Mouse (Mus musculus) heart, adult 18-20 months (tissue): ENCODE results near the gene Jazf1. TPM values are rescaled to one million over a fixed set of nuclear protein-coding genes. Genes with fewer than 3 reads are reported as not detected.

Experiments
- DNase-seq, 2 experiments: peaks; one replicate each; pipeline ENCODE4 v3.0.0; 2021 to 2022; ENCODE audit warnings: mixed read lengths in 1 of 2
- total RNA-seq, 2 experiments: library from RNA; stranded (reverse); gene quantifications; 2 replicates each; pipeline ENCODE4 v1.2.3; 2021

The Jazf1 gene
- total RNA-seq, 2 experiments from 2014 or later = 2.6 to 3.2 TPM

- no peak for DNase-seq
These were observed 151.5 kb downstream of the Jazf1 start for GRCm38 (mm10) chr6:52916836-52917376.

GRCm38 (mm10) chr6:52914921-52915320, 153.5 kb downstream of the Jazf1 start:
- DNase-seq = no peak

- DNase-seq = no peak
These were observed 156.1 kb downstream of the Jazf1 start for GRCm38 (mm10) chr6:52912143-52912918.

- peak; percentile 39 to 42 for DNase-seq
These were observed 161.6 kb downstream of the Jazf1 start for GRCm38 (mm10) chr6:52906801-52907200.

GRCm38 (mm10) chr6:52905100-52905499, 163.3 kb downstream of the Jazf1 start:
- DNase-seq = no peak

DNA sequence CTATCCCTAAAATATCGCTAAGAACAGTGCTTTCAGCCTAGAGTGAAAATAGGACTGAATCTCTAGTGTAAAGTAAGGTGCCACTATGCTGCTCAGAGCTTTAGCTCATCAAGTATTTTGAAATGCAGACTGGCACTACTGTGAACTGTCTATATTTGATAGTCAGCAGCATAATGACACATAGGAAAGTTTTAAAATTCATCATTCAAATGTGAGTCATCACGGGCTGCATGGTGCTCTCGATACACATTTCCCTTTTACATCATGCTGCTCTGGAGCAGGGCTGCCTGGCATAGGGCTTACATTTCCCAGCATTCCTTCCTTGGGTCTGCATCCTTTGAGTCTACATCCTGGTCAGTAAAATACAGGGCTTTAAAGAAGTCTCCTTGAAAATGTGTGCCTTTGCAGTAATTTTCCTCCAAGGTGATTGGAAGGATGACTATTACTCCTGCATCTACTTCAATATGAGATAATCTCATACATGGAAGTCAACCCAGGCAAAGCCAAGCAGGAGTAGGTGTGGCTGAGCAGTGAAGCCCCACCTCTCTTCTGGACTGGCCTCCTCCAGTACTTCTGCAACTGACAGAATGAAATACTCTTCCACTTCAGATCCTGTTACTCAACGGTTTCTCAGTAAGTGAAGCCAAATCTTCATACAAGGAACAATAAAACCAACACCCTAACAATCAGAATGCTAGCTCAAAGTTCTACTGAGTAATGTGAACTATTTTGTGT, 165.0 kb downstream of the Jazf1 start:
- DNase-seq = no peak

GRCm38 (mm10) chr6:52899574-52900245, 168.7 kb downstream of the Jazf1 start:
- no peak for DNase-seq

DNA sequence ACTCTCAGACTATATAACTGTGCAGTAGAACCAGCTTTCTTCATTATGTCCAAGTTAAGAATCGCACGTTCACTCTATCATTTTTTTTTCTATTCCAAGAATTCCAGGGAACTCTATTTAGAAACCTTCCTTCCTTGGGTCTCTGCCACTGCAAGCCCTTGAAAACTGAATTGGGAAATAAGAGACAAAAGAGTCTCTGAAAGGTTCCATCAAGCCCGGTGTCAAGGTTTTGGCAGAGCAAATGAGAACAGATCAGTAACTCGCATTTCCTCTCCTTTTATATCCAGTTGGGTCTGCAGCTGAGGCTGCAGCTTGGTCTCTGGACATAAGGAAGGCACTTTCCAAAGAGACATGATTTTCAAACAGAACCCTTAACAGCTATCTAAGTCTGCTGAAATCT, 173.4 kb downstream of the Jazf1 start:
- DNase-seq = no peak

DNA sequence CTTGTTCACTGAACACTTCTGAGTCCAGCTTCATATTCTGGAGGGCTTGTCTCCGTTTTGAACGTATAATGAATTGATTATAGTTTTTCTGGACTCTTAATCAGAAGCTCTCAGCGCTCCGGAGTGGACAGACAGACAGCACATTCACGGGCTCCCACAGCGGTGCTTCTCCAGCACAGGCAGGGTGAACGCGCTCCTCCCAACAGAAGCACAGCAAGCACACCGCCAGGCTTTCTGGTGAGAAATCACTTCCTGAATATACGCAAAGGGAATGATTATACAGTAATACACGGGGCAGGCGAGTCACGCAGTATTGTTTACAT, 174.0 kb downstream of the Jazf1 start:
- no peak for DNase-seq

DNA sequence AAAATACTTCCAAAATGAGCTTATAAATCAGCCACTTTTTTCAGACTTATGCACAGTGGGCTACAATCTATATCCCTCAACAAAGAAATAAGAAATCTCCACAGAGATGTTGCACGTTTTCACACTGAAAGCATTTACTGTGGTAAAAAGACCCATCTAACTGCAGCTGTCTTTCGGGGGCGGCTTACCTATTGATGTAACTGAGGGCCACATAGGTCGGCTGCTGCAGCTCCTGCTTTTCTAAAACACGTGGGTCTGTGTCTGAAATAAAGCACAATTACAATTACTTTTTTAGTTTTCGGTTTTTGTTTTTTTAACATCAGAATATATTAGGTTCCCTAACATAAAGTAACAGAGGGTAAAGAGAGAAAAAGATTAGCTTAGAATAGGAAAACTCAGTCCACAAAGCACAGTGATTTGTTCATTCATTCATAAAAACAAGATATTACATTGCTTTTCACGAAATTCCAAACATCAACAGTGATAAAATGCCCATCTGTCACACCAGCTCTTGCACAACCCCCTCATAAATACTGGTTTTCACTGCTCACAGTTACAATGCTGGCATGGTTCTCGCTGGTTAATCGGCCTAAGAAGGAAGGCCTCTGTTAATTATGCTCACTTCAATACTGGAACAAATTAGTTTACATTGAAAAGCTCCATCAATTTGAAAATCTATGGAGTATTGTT, 174.5 kb downstream of the Jazf1 start:
- no peak for DNase-seq

DNA sequence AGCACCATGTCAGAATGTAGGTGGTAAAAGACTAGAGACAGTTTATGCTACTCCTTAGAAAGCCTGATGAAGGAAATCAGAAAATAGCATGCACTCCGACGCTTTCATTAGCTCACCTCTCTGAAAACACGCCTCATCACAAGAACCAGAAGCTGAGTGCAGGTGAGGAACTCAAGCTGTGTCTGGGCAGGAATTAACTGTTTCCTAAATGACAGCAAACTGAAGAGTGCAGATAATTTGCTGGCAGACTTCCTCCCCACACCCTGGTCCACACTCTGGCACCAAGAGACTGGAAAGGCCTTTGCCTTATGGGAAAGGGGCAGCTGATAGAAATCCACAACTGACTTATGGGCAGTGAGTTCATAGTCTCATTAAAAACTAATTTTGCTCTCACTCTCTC, 175.5 kb downstream of the Jazf1 start:
- no peak for DNase-seq

DNA sequence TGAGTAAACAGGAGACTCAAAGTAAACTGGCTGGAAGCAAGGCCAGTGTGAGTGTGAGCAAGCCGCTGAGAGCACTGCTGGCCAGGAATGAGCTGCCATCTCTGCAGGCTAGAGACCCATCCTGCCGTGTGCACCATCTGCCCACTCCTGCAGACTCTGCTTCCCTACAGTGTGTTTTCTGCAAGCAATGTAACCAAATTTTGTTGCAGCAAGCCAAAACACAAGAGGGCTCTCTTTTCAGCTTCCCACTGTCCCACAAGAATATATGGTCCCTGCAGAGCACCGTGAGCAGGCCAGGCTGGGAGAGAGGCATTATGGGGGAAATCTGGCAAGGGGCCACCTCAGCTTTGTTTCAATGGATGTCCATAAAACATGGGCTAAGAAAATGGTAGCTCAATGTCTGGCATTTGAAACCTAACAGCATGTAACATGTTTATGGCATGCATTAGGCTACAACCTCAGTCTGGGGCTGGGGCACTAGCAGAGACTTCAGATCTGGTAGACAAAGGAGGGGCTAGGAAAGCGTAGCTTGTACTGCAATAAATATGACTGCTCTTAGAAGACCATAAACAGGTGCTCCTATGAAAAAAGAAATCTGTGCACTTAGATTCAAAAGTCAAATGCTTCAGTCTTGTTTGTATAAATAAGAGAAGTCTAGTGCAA, 180.8 kb downstream of the Jazf1 start:
- DNase-seq = no peak

DNA sequence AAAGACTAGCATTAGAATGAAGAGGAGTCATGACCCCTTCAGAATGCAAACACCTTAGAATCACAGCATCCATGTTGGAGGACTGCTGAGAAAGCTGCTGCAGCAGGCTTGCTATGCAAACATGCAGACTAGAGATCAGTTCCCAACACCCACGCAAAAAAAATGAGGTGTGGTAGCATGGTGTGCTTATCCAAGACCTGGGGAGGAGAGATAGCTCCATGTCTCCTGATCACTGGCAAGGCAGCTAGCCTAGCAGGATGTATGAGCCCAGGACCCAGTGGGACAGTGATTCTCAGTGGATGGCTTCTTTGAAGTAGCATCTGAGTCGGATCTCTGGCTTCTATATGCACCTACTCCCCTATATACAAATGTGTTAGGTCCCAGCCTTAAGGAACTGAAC, 184.7 kb downstream of the Jazf1 start:
- no peak for DNase-seq

DNA sequence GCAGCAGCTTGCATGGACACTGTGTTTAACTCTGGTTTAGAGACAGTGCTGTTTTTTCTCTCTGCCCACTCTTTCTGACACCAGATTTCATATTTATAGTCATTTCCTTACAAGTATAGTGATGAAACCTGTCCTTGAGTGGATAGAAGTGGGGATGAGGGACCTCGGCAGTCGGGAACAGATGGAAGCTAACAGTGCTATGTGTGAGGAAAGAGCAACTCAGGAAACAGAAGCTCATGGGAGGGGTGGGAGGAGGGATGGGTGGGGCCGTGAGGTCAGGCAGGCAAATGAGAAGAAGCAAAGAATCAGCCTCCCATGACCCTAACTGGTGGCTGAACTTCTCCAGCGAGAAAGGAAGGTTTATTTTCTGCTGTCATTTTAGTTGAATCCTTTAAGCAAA, 191.3 kb downstream of the Jazf1 start:
- no peak for DNase-seq

GRCm38 (mm10) chr6:52871306-52871705, 197.1 kb downstream of the Jazf1 start:
- DNase-seq = no peak

GRCm38 (mm10) chr6:52869252-52869651, 199.2 kb downstream of the Jazf1 start:
- DNase-seq = peak; percentile 41 to 50

DNA sequence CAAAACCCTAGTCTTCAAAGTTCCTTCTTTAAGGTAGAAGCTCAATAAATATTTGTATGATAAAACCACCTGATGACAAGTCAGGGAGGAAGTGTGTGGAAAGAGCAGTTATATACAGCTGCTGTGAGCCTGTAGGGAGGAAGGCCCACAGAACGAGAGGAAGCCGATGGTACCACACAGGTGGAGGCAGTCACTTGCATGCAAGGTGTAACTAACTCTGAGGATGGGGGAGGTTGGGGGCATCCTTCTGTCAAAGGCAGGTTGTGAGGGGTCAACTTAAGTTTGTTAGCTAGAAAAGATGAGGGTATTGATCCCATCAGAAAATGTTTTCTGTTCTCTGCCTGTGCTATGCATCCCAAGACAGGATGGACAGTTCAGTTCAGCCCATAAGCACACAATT, 200.1 kb downstream of the Jazf1 start:
- DNase-seq = no peak

DNA sequence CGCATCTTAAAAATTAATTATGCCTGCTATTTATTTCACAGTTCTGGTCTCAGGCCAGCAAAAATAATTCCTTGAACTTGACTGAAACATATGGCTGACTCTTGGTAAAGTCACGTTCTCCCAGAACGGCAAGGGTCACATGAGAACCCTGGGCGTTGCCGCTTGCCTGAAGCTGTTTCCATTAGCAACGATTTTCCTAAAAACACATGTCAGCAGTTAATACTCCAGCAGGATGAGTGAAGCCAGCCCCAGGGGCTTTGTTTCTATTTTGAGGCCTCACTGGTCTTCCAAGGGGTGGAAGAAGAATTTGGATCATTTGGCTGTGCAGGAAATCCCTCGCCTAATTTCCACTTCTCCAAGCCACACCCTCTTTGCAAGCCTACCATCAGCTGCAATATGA, 206.5 kb downstream of the Jazf1 start:
- DNase-seq = peak; percentile 66 to 79

- peak in 1 of 2 experiments; percentile 24 for DNase-seq
These were observed 207.1 kb downstream of the Jazf1 start for GRCm38 (mm10) chr6:52861186-52861820.

GRCm38 (mm10) chr6:52860713-52861112, 207.7 kb downstream of the Jazf1 start:
- no peak for DNase-seq

GRCm38 (mm10) chr6:52858911-52859431, 209.5 kb downstream of the Jazf1 start:
- no peak for DNase-seq
